Mouse (Mus musculus): ENCODE data around the gene Abhd12. TPM values are rescaled to one million over a fixed set of nuclear protein-coding genes. Genes with fewer than 3 reads are reported as not detected.
"Not testable (repeated sequence)": the region's sequence is repeated elsewhere in the genome, so short reads cannot be mapped to it uniquely, and the experiment has no call there.

The Abhd12 gene
- 100 to 1,000 TPM; 239 to 243 TPM for total RNA-seq (2021)
- long read RNA-seq, experiment 1, transcript Abhd12-201 (13 exons, 1,999 nt): major isoform, 173 of 217 reads
- long read RNA-seq, experiment 1, partial matches to known transcripts: 11 of 217 reads
- long read RNA-seq, experiment 1, other reads (novel, unspliced or antisense): 29 of 217 reads
- long read RNA-seq, experiment 2, transcript Abhd12-201 (13 exons, 1,999 nt): major isoform, 188 of 251 reads
- long read RNA-seq, experiment 2, partial matches to known transcripts: 12 of 251 reads
- long read RNA-seq, experiment 2, other reads (novel, unspliced or antisense): 47 of 251 reads

DNA sequence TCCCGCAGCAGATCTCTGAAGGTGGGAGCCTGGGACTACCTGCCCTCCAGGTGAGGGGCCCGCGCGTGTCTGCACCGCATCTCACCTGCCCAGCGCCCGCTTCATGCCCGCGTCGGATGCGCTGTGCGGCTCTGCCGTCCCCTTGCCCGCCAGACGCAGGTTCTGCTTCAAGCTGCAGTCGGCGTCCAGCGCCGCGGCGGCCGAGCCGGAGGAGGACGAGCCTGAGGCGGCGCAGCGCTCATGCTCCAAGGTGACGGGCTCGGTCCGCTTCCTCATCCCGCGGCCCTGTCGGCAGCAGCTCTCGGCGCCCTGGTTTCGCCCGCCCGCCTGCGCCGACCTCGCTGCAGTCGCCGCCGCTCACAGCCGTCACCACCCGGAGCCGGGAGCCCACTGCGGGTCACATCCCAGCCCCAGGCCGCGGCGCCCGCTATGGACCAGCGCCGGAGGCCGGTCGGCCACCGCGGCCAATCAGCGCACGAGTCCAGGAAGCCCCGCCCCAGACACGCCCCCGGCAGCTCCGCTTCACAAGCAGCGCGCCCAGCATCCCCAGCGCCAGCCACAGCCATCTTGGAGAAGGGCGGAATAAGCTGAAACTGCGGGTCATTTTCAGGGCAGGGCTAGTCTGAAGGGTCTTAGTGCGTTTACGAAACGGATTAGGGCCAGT, at the start of gene Abhd12:
TSS of gene Abhd12 (minus strand) at position 470 of the 664 bp plus-strand sequence.
- DNase-seq (ENCODE audit: low spot score in 2 of 2): peak; percentile 95 to 97

DNA sequence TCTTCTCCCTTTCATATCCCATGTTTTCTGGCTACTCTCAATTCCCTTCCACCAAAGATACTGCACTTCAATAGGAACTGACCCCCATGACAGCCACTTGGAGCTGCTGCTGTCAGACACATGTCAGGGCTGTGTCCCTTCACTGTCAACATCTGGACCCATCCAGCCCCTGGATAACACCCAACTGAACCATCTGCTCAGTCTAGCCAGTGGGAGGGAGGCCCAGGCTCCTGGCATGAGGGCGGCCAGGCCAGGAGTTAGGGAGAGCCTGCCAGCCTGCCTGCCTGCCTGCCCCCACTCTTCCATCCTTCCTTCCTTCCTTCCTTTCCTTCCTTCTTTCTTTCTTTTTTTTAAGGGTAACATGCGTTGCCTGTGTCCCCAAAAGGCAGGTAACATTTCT, 46.7 kb upstream of the Abhd12 start:
- DNase-seq (ENCODE audit: low spot score in 2 of 2): no peak

DNA sequence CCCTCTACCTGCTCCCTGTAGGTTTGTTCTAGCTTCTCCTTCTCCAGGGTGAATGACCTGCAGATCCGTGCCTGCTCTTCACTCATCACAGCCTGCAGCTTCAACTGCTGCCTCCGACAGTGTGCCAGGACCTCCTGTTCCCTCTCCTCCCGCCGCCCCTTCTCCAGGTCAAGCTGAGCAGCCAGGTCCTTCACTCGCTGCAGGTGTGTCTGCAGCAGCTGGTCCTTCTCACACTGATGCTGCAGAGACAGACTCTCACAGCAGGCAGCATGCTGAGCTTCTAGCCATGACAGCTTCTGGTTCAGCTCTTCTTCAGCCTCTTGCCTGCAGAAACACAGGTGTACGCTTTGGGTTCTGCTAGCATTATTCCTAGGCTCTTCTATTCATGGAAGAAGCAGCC, 45.5 kb upstream of the Abhd12 start:
- DNase-seq (ENCODE audit: low spot score in 2 of 2): no peak

DNA sequence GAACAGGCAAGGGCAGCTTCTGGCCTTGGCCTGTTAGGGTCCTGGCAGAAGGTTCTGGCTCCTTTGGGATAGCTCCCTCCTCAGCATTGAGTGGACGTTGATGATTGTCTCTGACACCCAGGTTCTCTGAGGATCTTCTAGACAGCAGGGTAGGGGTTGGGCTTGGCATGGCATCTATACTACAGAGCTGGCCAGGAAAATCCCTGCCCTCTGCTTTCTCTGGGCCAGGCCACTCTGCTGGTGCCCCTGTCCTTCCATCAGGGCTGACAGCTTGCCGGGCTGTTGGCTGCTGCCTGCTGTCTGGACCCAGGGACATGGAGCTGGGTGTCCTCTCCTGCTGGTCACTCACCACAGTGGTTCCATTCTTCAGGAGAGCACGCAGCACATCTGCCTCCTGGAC, 45.1 kb upstream of the Abhd12 start:
- DNase-seq (ENCODE audit: low spot score in 2 of 2): no peak

DNA sequence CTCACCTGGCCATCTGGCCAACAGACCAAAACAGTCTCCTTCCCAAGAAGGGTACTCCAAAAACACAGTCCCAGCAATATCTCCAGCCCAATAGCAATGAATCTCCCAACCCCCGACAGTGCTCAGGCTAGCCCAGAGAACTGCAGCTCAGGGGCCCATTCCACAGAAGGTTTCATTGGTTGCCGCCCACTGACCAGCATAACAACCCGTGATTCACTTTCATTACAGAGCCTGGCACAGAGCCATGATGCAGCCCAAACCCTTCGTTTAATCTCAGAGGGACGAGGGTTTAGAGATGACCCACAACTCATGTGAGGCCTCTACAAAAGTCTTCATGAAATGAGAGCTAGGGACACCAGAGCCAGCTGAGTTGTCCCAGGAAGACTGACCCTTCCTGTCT, 44.2 kb upstream of the Abhd12 start:
- DNase-seq (ENCODE audit: low spot score in 2 of 2): no peak

DNA sequence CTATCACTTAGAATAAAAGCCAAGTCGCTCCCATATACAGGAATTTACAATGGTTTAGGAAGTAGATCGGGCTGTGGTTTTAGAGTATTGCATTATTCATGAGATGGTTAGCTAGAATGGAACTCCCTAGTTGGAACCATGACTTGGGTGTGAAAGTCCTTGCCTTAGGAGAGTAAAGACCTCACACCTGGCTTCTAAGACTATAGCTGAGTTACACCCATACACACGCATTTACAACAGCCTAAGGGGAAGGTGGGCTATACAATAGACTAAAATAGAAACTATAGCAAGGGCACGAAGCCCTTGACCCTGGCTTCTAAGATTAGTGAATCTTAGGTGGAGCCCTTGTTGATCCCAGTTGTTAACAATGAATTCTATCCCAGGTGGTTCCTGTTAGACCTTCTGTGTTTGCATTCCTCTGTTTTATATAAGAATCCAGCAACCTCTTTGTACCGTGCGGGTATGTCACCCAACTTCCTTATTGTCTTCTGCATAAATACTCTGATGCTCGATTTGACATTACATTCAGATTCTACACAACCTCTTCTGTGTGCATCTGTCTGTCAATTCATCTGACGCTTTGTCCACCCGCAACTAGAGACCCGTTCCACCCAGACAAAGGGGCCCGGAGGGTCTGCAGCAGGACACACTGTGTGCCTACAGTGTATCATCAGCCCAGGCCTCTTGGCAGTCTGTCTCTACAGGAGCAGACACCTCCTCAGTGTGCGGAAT, 43.5 kb upstream of the Abhd12 start:
- DNase-seq (ENCODE audit: low spot score in 2 of 2): not testable (repeated sequence)

DNA sequence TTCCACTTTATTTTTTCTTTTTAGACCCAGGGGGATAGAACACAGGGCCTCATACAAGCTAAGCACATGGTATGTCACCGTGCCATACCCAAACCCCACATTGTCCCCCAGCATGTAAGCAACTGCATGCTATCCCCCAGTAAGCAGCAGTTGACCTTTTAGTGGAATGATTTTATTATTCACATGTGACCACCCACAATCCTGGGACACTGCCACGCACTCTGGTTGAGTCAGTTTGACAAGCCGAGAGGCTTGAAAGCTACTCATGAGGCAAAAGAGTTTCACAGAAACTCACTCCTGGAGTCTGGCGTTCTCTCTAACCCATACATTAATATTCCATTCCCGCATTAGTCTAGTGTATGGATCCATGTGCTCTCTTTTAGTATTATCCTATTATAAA, 42.8 kb upstream of the Abhd12 start:
- DNase-seq (ENCODE audit: low spot score in 2 of 2): peak in 1 of 2 experiments; percentile 15

DNA sequence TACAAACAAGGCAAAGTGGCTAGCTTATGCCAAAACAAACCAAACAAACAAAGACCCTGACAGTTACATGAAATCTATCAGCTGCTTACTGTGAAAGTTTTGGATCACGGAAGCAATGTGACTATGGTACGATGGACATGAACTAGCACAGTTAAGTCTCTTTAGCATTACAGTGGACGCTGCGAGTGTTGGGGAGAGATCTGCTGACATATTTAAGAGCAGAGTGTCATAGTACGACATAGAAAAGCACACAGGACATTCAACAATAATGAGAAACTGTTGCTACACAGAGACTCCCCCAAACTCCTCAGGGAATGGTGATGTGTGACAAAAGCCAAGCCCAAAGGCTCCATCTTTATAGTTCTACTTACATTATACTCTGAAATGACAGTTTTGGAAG, 39.5 kb upstream of the Abhd12 start:
- no peak for DNase-seq (ENCODE audit: low spot score in 2 of 2)

DNA sequence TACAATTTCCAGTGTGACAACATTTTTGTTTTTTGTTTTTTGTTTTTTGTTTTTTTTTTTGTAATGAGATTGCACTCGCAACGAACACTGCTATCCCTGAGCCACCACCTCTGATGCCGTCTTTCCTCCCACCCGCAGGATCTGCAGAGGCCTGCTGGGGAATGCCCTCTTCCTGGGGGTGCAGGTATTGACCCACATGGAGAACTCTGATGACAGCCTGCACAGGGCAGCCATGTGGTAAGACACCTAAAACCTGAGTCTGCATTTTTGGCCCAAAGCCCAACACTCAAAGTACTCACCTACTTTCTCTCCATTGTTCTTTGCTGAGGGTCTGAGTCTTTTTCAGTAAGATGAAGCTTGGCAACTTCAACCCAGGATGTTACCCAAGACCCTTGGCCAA, 30.1 kb upstream of the Abhd12 start:
- DNase-seq (ENCODE audit: low spot score in 2 of 2): no peak

DNA sequence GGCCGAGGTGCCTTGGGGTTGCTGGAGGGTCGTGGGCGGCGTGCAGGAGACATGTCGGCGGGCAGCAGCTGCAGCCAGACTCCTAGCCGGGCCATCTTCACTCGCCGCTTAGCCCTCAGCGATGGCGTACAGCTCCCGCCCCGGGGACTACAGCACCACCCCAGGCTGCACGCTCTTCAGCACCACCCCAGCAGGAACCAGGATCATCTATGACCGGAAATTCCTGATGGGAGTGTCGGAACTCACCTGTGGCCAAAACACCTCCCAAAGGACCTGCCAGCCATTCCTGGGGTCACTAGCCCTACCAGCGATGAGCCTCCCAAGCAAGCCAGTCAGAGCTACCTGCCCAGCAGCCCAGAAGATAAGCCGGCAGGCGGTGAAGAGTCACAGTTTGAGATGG, 28.9 kb upstream of the Abhd12 start:
- no peak for DNase-seq (ENCODE audit: low spot score in 2 of 2)

DNA sequence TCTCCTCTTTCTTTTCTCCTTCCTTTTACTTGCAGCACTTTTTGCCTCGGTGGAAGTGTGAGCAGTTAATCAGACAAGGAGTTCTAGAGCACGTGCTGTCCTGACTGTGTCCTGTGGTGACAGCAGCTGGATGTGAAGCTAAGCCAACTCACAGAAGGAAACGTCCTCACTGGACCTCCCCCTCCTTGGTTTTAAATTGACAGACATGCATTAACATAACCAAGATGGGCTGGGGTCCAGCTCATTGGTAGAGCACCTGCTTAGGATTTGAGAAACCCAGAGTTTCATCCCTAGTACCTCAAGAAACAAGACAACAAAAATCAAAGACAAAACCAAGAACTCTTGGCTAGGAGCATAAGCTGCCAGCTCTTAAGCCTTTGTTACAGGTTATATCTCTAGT, 26.3 kb upstream of the Abhd12 start:
- DNase-seq (ENCODE audit: low spot score in 2 of 2): no peak

DNA sequence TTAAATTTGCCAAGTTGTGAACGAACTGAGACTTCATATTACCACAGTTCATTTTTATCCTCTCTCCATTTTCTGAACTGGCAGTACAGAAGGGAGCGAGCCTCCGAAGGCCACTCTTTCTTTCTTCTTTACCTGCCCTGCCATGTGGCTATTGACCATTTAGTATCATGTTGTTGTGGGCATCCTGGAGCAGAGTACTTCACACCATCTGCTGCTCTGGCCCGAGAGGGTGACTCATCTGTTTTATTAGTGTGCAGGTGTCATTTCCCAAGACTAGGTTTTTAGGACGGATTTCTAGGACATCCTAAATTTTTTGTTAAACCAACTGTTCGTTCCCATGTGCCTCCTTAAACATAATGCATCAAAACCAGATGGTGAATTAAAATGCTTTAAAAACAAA, 24.6 kb upstream of the Abhd12 start:
- DNase-seq (ENCODE audit: low spot score in 2 of 2): no peak

DNA sequence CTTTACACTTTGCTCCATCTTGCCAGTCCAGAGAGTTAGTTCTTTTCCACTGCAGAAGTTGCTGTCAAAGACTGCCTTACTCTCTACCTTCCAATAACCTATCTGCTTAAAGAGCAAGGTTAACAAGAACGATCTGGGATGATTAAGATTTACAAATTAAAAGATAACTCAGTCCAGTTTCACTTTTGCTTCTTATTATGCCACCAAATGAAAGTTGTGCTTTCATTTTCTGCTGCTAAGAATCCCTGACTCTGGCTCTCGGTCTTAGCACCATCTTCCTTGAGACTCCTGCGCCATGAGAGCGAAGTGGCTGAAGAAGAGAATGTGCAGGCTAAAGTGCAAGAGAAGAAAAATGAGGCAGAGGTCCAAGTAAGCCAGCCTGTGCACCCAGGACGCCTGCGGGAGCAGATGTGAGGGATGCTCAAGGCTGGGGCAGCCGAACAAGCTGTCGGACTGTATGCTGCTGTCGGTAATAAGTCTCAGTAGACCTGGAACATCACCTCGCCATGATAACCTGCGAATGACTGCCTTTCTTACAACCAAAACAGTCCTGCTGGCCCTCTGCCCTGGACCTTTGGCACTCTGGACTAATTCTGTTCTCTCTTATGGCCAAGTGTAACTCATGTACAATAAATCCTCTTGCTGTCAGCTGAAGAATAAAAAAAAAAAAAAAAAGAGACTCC, 22.6 kb upstream of the Abhd12 start:
- DNase-seq (ENCODE audit: low spot score in 2 of 2): no peak

DNA sequence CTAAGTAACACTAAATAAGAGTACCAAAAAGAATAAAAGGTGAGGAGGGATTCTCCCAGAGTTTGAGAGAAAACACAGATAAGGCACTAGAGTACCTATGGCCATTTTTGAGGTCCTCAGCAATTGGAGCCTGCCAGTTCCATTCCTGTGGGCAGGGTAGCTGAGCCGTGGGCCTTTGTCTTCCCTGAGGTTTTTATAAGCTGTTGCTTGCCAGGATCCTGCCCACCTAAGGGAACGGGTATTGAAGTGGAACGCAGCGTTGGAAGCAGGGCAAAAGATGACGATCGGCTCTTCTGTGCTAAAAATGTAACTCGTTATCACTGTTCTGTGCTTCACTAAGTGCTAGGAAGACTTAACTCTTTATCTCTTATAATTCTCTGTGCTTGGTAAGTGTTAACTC, 19.0 kb upstream of the Abhd12 start:
- no peak for DNase-seq (ENCODE audit: low spot score in 2 of 2)

DNA sequence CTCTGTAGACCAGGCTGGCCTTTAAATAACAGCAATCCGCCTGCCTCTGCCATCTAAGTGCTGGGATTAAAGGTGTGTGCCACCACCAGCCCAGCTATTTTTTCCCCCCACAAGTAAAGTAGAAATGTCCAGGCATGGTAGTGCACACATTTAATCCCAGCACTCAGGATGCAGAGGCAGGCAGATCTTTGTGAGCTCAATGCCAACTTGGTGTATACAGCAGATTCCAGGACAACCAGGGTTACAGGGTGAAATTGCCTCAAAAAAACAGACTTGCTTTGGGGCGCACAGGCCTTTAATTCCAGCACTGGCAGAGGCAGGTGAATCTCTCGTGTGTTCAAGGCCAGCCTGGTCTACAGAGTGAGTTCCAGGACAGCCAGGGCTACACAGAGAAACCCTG, 18.5 kb upstream of the Abhd12 start:
- DNase-seq (ENCODE audit: low spot score in 2 of 2): no peak

DNA sequence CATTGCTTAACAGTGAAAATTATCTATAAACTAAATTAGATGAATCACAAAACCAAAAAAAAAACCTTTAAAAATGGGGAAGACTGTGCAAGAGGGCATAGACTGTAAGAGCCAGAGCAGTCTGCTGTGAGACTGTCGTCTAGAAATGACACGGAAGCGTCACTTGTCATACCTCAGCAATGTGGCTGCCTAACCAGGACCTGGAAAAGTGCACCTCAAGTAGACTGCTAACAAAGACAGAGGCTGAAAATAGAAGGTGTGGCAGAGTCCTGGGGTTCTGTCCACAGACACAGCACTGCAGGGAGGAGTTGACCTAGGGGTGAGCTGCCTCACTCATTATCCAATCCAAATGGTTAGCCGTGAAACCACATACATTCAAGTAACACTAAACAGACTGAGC, 17.6 kb upstream of the Abhd12 start:
- DNase-seq (ENCODE audit: low spot score in 2 of 2): no peak

DNA sequence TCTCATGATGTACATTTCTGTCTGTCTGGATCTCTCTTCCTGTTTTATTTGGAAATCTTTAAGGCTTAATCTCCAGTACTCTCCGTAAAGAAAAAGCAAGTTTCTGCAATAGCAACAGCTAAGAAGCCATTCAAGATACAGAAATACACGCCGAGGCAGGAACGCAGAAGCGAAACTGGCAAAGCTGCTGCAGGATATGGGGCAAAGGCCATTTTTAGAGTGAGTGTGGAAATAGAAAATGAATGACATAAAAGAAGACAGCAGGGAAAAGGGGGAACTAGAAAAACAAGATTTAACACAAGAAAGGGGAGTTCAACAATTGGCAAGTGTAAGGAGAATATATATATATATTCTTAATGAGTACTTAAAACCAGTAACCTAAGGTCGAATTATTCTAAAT, 17.2 kb upstream of the Abhd12 start:
- no peak for DNase-seq (ENCODE audit: low spot score in 2 of 2)

DNA sequence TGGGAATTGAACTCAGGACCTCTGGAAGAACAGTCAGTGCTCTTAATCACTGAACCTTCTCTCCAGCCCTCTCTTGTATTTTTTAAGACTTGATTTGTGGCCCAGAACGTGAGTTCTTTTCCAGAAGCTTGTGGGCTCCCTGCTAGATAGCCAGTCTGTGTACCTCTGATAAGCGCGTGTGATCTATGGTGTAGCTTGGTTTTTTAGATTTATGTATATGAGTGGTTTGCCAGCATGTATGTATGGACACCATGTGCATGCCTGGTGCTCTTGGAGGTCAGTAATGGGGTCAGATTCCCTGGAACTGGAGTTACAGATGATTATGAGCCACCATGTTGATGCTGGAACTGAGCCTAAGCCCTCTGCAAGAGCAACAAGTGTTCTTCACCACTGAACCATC, 16.0 kb upstream of the Abhd12 start:
- no peak for DNase-seq (ENCODE audit: low spot score in 2 of 2)

DNA sequence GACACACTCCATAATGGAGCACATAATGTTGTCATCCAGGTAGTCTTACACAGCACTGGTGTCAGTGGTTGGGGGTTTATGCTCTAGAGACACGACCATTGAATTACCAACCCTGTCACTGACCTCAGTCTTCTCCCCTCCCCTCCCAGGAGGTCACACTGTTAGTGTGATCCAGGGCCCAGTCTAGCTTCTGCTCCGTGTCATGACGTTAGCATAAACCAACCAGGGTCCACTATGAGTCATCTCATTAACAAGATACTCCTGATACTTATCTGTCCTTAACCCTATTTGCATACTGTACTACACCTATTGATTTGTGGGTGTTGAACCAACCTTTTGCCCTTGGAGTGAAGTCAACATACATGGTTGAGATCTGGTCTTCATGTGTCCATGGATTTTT, 14.2 kb upstream of the Abhd12 start:
- no peak for DNase-seq (ENCODE audit: low spot score in 2 of 2)

DNA sequence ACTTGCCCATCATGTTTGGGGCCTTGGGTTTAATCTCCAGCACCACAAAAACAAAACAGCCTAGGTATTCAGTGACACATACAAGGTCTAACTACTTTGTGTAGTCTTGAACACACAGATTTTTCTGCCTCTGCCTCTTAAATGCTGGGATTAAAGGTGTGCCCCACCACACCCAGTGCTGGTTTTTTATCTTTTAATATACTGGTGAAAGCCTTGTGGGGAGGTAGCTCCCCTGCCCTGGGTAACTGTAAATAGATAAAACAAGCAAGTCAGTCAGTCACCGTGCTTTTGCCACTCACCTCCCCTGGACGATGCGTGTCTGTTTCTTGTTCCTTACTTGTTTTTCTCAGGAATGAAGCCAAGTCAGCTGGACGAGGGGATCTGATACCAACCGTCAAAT, 11.2 kb upstream of the Abhd12 start:
- no peak for DNase-seq (ENCODE audit: low spot score in 2 of 2)

DNA sequence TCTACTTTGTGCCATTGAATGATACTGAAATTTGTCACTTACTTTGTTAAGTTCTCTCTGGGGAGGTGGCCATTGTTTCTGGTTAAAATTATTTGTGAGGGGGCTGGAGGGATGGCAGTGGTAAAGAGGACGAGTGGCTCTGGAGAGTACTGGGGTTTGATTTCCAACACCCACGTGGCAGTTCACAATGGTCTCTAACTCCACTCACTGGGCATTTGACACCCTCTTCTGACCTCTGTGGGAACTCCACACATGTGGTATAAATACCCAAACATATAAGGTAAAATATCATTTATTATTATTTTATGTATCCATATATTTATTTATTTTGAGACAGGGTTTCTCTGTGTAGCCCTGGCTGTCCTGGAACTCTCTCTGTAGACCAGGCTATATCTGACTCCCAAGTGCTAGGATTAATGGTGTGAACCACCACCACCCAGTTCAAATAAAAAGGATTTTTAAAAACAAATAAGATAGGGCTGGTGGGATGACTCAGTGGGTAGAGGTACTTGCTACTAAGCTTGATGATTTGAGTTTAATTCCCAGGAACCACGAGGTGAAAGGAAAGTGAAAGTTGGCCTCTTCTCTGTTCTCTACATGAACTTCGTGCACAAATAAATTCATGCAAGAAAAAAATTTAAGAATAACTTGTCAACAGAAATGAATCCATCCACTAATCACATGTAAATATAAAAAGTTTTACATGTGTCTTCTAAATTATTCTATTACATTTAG, 10.4 kb upstream of the Abhd12 start:
- no peak for DNase-seq (ENCODE audit: low spot score in 2 of 2)

Measured in layer of hippocampus, postnatal 14 days (tissue).